Comparison of ENCODE assay signal across 9 mouse cellular contexts in the genomic region with DNA sequence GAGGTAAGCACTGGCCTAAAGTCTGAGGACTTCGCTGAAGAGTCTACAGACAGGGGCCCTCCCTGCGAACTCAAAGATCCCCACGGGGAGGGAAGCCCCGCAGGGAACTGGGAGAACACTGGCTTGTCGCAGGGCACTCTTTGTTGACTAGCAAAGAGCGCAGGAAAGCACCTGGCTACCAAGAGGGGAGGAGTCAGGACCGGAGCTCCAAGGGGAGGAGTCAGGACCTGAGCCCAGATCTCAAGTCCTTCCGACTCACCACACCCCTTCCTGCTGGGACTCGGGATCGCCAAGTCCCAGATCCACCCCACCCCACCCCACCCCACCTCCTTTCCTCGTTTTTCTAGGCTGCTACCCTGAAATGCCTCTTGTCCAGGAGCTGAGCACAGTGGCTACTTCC. TPM values are rescaled to one million over a fixed set of nuclear protein-coding genes. Genes with fewer than 3 reads are reported as not detected.
DNase-seq lines count a peak whose midpoint lies in the region; ATAC-seq and TF ChIP-seq lines count a peak whose summit lies in the region.
"Had no signal": no experiment of that assay in that cellular context is flagged by ENCODE, and none has a peak within 500 bp of the region (broad histone marks: within the 10 kb centered on the region; RNA-seq: fewer than 3 reads in every experiment).

No protein-coding gene starts in this region.

- peak overlapping the region; percentile 56 for H3K27ac ChIP-seq in left cerebral cortex, adult 2 months
- H3K27ac ChIP-seq in heart, embryonic 12.5 days (ENCODE audit: poor library complexity, severe bottlenecking): no peak overlapping the region
- H3K27ac ChIP-seq in kidney, postnatal 0 days: peak overlapping the region; percentile 50; the same call in 1 of the 2 replicates

- H3K9me3 ChIP-seq in heart, embryonic 12.5 days (replicated peaks): no peaks in the 10 kb centered on the region
- H3K9me3 ChIP-seq in kidney, postnatal 0 days (replicated peaks; ENCODE audit: low read length): no peaks in the 10 kb centered on the region

- H3K4me1 ChIP-seq in heart, embryonic 12.5 days (replicated peaks): peaks cover 13% of the 10 kb centered on the region; the same call in 1 of the 2 replicates
- H3K4me1 ChIP-seq in kidney, postnatal 0 days (replicated peaks; ENCODE audit: insufficient read depth, low read length): peaks cover 12% of the 10 kb centered on the region

- peak overlapping the region; percentile 42; the same call in 1 of the 2 replicates for H3K9ac ChIP-seq in heart, embryonic 12.5 days
- peak overlapping the region; percentile 47 for H3K9ac ChIP-seq in kidney, postnatal 0 days (ENCODE audit: low read depth, low read length)

- ATAC-seq in heart, embryonic 12.5 days (ENCODE audit: insufficient number of reproducible peaks, low FRiP score): peak; percentile 24; the same call in 1 of the 2 replicates
- ATAC-seq in kidney, postnatal 0 days (replicated peaks; ENCODE audit: low FRiP score, low read depth): peak; percentile 70

- WGBS in heart, embryonic 12.5 days: 2% methylated on average over 9 of the region's 11 CpGs
- 1% methylated on average over 11 of the region's 11 CpGs for WGBS in kidney, postnatal 0 days

- peaks cover 12% of the 10 kb centered on the region for H3K27me3 ChIP-seq in heart, embryonic 12.5 days (replicated peaks)
- no peaks in the 10 kb centered on the region for H3K27me3 ChIP-seq in kidney, postnatal 0 days (ENCODE audit: insufficient read depth, low read length)

- H3K36me3 ChIP-seq in heart, embryonic 12.5 days: no peaks in the 10 kb centered on the region
- no peaks in the 10 kb centered on the region for H3K36me3 ChIP-seq in kidney, postnatal 0 days (ENCODE audit: insufficient read depth, low read length)

- peak overlapping the region; percentile 70 for H3K4me2 ChIP-seq in heart, embryonic 12.5 days
- peak overlapping the region; percentile 60 for H3K4me2 ChIP-seq in kidney, postnatal 0 days (ENCODE audit: low read length)

- intact Hi-C loops in left cerebral cortex, adult 2 months (cut with DNase I): no loop called here
- intact Hi-C loops in left cerebral cortex, postnatal 4 days (cut with DNase I): no loop called here

- no peak overlapping the region for H3K4me3 ChIP-seq in left cerebral cortex, adult 2 months
- peak overlapping the region; percentile 33 for H3K4me3 ChIP-seq in heart, embryonic 12.5 days
- peak overlapping the region; percentile 26 for H3K4me3 ChIP-seq in kidney, postnatal 0 days (replicated peaks; ENCODE audit: low read depth, low read length)

- TF ChIP-seq CTCF in left cerebral cortex, adult 2 months (IDR thresholded peaks at IDR 0.05): no peak
- no peak for TF ChIP-seq CTCF in kidney, postnatal 0 days (IDR thresholded peaks at IDR 0.05; ENCODE audit: low read depth)

- DNase-seq in left cerebral cortex, adult 2 months (ENCODE audit: extremely low spot score in 1 of 2, low spot score in 2 of 2): no peak
- no peak for DNase-seq in left cerebral cortex, postnatal 4 days
- peak; percentile 61 for DNase-seq in kidney, postnatal 0 days (ENCODE audit: low spot score)
- peak; percentile 54 for DNase-seq in lung, postnatal 14 days
- DNase-seq in frontal cortex, postnatal 14 days (ENCODE audit: low spot score in 2 of 2): no peak
- no peak for DNase-seq in cerebellum, adult 11-12 months
- DNase-seq in adrenal gland, postnatal 4 days (ENCODE audit: low spot score in 2 of 2): no peak

RNA-seq across cellular contexts. Expression of gene Clmn, which starts 19.2 kb away (rescaled TPM):
- total RNA-seq in left cerebral cortex, adult 2 months (2021): 10 to 100 TPM; 43.1 to 51.7 TPM
- 10 to 100 TPM in 1 of 2 experiments, 1 to 10 TPM in 1; 8.3 to 10.1 TPM for total RNA-seq in left cerebral cortex, postnatal 4 days (2021)
- 0.56 and 1.3 TPM in 2 replicates for polyA plus RNA-seq in heart, embryonic 12.5 days (2016; fragmentation: Nextera tagmentation; extraction: Ambion mirVana)
- 6.0 and 7.3 TPM in 2 replicates for polyA plus RNA-seq in kidney, postnatal 0 days (2015; fragmentation: Nextera tagmentation; extraction: Ambion mirVana)
- 10 to 100 TPM; 20.3 to 26.9 TPM for total RNA-seq in adrenal gland, postnatal 4 days (2021)
- total RNA-seq: MEL had no signal

Comparison
In these comparisons a context has a peak if more than half of its experiments do, and no peak if none do; other contexts are left out.
1. DNase-seq: peak in kidney, postnatal 0 days (single experiment) and lung, postnatal 14 days (single experiment); none in left cerebral cortex, adult 2 months (0 of 2), left cerebral cortex, postnatal 4 days (single experiment), frontal cortex, postnatal 14 days (0 of 2), cerebellum, adult 11-12 months (single experiment) and adrenal gland, postnatal 4 days (0 of 2).